Mouse (Mus musculus) spleen, adult 2 months (tissue): ENCODE results near the gene Anp32e. TPM values are rescaled to one million over a fixed set of nuclear protein-coding genes. Genes with fewer than 3 reads are reported as not detected.

Source experiments
- DNase-seq, 2 experiments: peaks; one replicate each; pipeline versions ENCODE4 v3.0.0 to v3.0.0-alpha.2; 2012 to 2021; ENCODE audit warnings: low spot score in 2 of 2, low read depth in 1 of 2
- H3K27ac ChIP-seq: fragments of 200-500 bp; 2 replicates; pipeline ENCODE4 v1.5.1; 2012; ENCODE audit warnings: low read length, inconsistent platforms; ENCODE audit not compliant: insufficient read depth
- H3K27me3 ChIP-seq: fragments of 200-500 bp; 2 replicates; pipeline ENCODE4 v1.6.1; 2012; ENCODE audit warnings: mild to moderate bottlenecking, moderate library complexity, low read length, inconsistent platforms; ENCODE audit not compliant: control insufficient read depth, insufficient read depth
- H3K36me3 ChIP-seq: fragments of 200-500 bp; 2 replicates; pipeline ENCODE4 v1.6.1; 2012; ENCODE audit warnings: mild to moderate bottlenecking, low read length, inconsistent platforms; ENCODE audit not compliant: control insufficient read depth, insufficient read depth
- H3K4me1 ChIP-seq: fragments of 200-500 bp; 2 replicates; pipeline ENCODE4 v1.6.1; 2011; ENCODE audit warnings: inconsistent platforms; ENCODE audit not compliant: control insufficient read depth, insufficient read depth, insufficient read length
- H3K4me3 ChIP-seq: fragments of 200-500 bp; 2 replicates; pipeline ENCODE4 v1.5.1; 2011; ENCODE audit warnings: mild to moderate bottlenecking, inconsistent platforms; ENCODE audit not compliant: insufficient read depth, insufficient read length; ENCODE audit errors: extremely low read depth
- CTCF ChIP-seq: fragments of 200-500 bp; IDR thresholded peaks from 2 replicates; pipeline ENCODE4 v1.5.1; 2011; ENCODE audit warnings: mild to moderate bottlenecking, inconsistent platforms; ENCODE audit not compliant: insufficient read depth, insufficient read length, insufficient replicate concordance; ENCODE audit errors: extremely low read depth
- POLR2A ChIP-seq: fragments of 200-500 bp; IDR thresholded peaks from 2 replicates; pipeline ENCODE4 v1.6.1; 2011; ENCODE audit warnings: low read depth, low read length, inconsistent platforms
- WGBS: fragments of 180-500 bp; shearing (Covaris S2); methylation state at CpG from one replicate; pipeline ENCODE4 v1.1.7; 2018; 5-methylcytosine and 5-hydroxymethylcytosine counted together
- polyA plus RNA-seq: library from polyadenylated mRNA; depleted of rRNA; stranded (reverse); fragments of >200 nt; gene quantifications from 2 replicates; pipeline ENCODE4 v1.2.3, GENCODE M21; 2012

Anp32e gene
- polyA plus RNA-seq, 1 experiment = 12.7 TPM

DNA sequence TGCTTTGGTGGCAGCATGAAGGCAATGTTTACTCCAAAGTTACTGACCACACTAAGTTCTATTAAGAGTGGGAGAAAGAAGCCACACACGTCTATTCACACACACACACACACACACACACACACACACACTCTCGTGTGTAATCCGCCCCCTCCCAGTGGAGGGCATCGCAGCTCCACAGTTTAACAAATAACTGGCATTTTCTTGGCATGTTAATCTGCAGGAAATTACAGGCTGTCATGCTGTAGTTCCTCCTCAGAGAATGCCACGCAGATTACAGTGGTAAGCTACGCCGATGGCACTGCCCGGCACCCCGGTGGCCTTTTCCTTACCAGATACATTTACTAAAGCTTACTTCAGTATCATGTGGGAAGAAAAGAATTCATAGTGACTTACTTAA lies 49.2 kb downstream of the Anp32e start:
- TF ChIP-seq CTCF (no peak), POLR2A (no peak)
- 60% methylated on average over 9 of the region's 9 CpGs for WGBS
- peak overlapping the region; percentile 33; the same call in 1 of the 2 replicates for H3K27ac ChIP-seq

GRCm38 (mm10) chr3:95980276-95980970 lies 51.4 kb downstream of the Anp32e start:
- Histone ChIP-seq H3K4me1 (peaks cover 28% of the 10 kb centered on the region; the same call in 1 of the 2 replicates), H3K36me3 (no peaks in the 10 kb centered on the region), H3K27me3 (no peaks in the 10 kb centered on the region), H3K4me3 (no peak overlapping the region), H3K27ac (no peak overlapping the region)
- WGBS = 87% methylated on average over 12 of the region's 12 CpGs
- DNase-seq = no peak
- TF ChIP-seq POLR2A (no peak), CTCF (no peak)

More for the DNA sequence above, 49.2 kb downstream of the Anp32e start:
- H3K4me1 ChIP-seq = peaks cover 36% of the 10 kb centered on the region; the same call in 1 of the 2 replicates
- H3K27me3 ChIP-seq = no peaks in the 10 kb centered on the region
- DNase-seq = no peak
- H3K36me3 ChIP-seq = no peaks in the 10 kb centered on the region
- H3K4me3 ChIP-seq = no peak overlapping the region

- TF ChIP-seq POLR2A (no peak), CTCF (no peak)
- no peak for DNase-seq
- 0 out of 2 replicates have a peak overlapping the region, but pooled peaks have one; percentile 21 for H3K27ac ChIP-seq
- peaks cover 36% of the 10 kb centered on the region; the same call in 1 of the 2 replicates for H3K4me1 ChIP-seq
- H3K36me3 ChIP-seq = no peaks in the 10 kb centered on the region
- no peak overlapping the region for H3K4me3 ChIP-seq
- H3K27me3 ChIP-seq = no peaks in the 10 kb centered on the region
- 46% methylated on average over 4 of the region's 4 CpGs for WGBS
Measured at GRCm38 (mm10) chr3:95982129-95982528, 53.1 kb downstream of the Anp32e start.

GRCm38 (mm10) chr3:95985209-95986000 lies 56.4 kb downstream of the Anp32e start:
- peaks cover 29% of the 10 kb centered on the region; the same call in 1 of the 2 replicates for H3K4me1 ChIP-seq
- TF ChIP-seq CTCF (no peak), POLR2A (peak; percentile 27)
- peaks cover 17% of the 10 kb centered on the region for H3K36me3 ChIP-seq
- peak overlapping the region; percentile 36; the same call in 1 of the 2 replicates for H3K4me3 ChIP-seq
- H3K27ac ChIP-seq = peak overlapping the region; percentile 89
- H3K27me3 ChIP-seq = no peaks in the 10 kb centered on the region
- no peak for DNase-seq
- WGBS = 23% methylated on average over 12 of the region's 12 CpGs

GRCm38 (mm10) chr3:95986001-95986622 lies 57.1 kb downstream of the Anp32e start:
- no peak for DNase-seq
- TF ChIP-seq POLR2A (no peak), CTCF (no peak)
- 35% methylated on average over 21 of the region's 21 CpGs for WGBS

DNA sequence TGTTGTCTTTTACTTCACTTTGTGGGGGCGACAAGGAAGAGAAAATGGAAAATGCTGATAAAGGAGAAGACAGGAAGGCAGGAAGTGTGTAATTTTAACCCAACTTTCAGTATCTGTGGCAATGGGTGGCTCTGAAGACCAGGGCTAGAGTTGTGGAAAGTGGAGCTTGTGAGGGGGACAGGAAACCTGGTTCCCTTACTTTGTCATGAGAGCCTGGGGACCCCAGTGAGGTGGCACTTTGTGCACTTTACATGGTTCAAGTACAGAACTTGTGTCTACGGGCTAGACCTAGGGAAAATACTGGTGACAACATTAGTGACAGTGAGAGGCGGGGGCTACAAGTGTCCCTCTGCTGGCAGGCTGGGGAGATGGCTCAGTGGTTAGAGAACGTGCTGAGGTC lies 57.9 kb downstream of the Anp32e start:
- TF ChIP-seq POLR2A (no peak), CTCF (no peak)

More at GRCm38 (mm10) chr3:95986001-95986622, 57.1 kb downstream of the Anp32e start:
- H3K4me1 ChIP-seq = peaks cover 32% of the 10 kb centered on the region; the same call in 1 of the 2 replicates
- no peaks in the 10 kb centered on the region for H3K27me3 ChIP-seq
- H3K36me3 ChIP-seq = peaks cover 22% of the 10 kb centered on the region
- H3K27ac ChIP-seq = peak overlapping the region; percentile 89
- H3K4me3 ChIP-seq = peak overlapping the region; percentile 36; the same call in 1 of the 2 replicates

More for the DNA sequence above, 57.9 kb downstream of the Anp32e start:
- no peak overlapping the region for H3K4me3 ChIP-seq
- 54% methylated on average over 4 of the region's 4 CpGs for WGBS
- H3K4me1 ChIP-seq = peaks cover 32% of the 10 kb centered on the region; the same call in 1 of the 2 replicates
- peak overlapping the region; percentile 89 for H3K27ac ChIP-seq
- peaks cover 27% of the 10 kb centered on the region for H3K36me3 ChIP-seq
- H3K27me3 ChIP-seq = no peaks in the 10 kb centered on the region
- no peak for DNase-seq
